Mouse (Mus musculus): Measurements from ENCODE around the gene Nfkb1.

Gene Nfkb1

GRCm38 (mm10) chr3:135598355-135598754 is 93.0 kb downstream of the Nfkb1 start:
- ATAC-seq (ENCODE audit: insufficient number of reproducible peaks, low FRiP score, low TSS enrichment), result no peak

- ATAC-seq (ENCODE audit: insufficient number of reproducible peaks, low FRiP score, low TSS enrichment), result no peak
These were observed 94.3 kb downstream of the Nfkb1 start for GRCm38 (mm10) chr3:135597014-135597413.

GRCm38 (mm10) chr3:135594238-135594917 is 97.0 kb downstream of the Nfkb1 start:
- no peak for ATAC-seq (ENCODE audit: insufficient number of reproducible peaks, low FRiP score, low TSS enrichment)

- ATAC-seq (ENCODE audit: insufficient number of reproducible peaks, low FRiP score, low TSS enrichment), result no peak
These were observed 99.3 kb downstream of the Nfkb1 start for GRCm38 (mm10) chr3:135592011-135592410.

GRCm38 (mm10) chr3:135591376-135591775 is 100.0 kb downstream of the Nfkb1 start:
- ATAC-seq (ENCODE audit: insufficient number of reproducible peaks, low FRiP score, low TSS enrichment), result no peak

- ATAC-seq (ENCODE audit: insufficient number of reproducible peaks, low FRiP score, low TSS enrichment), result no peak
These were observed 100.9 kb downstream of the Nfkb1 start for GRCm38 (mm10) chr3:135590471-135590870.

GRCm38 (mm10) chr3:135586471-135586880 is 104.9 kb downstream of the Nfkb1 start:
- no peak for ATAC-seq (ENCODE audit: insufficient number of reproducible peaks, low FRiP score, low TSS enrichment)

GRCm38 (mm10) chr3:135586060-135586459 is 105.3 kb downstream of the Nfkb1 start:
- ATAC-seq (ENCODE audit: insufficient number of reproducible peaks, low FRiP score, low TSS enrichment), result no peak

GRCm38 (mm10) chr3:135585482-135585881 is 105.9 kb downstream of the Nfkb1 start:
- no peak for ATAC-seq (ENCODE audit: insufficient number of reproducible peaks, low FRiP score, low TSS enrichment)

- 0 out of 2 replicates have a peak, but pooled peaks have one; percentile 2 for ATAC-seq (ENCODE audit: insufficient number of reproducible peaks, low FRiP score, low TSS enrichment)
These were observed 109.1 kb downstream of the Nfkb1 start for GRCm38 (mm10) chr3:135582246-135582645.

GRCm38 (mm10) chr3:135581606-135582117 is 109.7 kb downstream of the Nfkb1 start:
- peak; percentile 79 for ATAC-seq (ENCODE audit: insufficient number of reproducible peaks, low FRiP score, low TSS enrichment)

GRCm38 (mm10) chr3:135580439-135581275 is 110.7 kb downstream of the Nfkb1 start:
- ATAC-seq (ENCODE audit: insufficient number of reproducible peaks, low FRiP score, low TSS enrichment), result no peak

GRCm38 (mm10) chr3:135579179-135579578 is 112.2 kb downstream of the Nfkb1 start:
- no peak for ATAC-seq (ENCODE audit: insufficient number of reproducible peaks, low FRiP score, low TSS enrichment)

- peak; percentile 50; the same call in 1 of the 2 replicates for ATAC-seq (ENCODE audit: insufficient number of reproducible peaks, low FRiP score, low TSS enrichment)
These were observed 112.7 kb downstream of the Nfkb1 start for GRCm38 (mm10) chr3:135578588-135579140.

- no peak for ATAC-seq (ENCODE audit: insufficient number of reproducible peaks, low FRiP score, low TSS enrichment)
These were observed 116.2 kb downstream of the Nfkb1 start for GRCm38 (mm10) chr3:135575126-135575525.

- no peak for ATAC-seq (ENCODE audit: insufficient number of reproducible peaks, low FRiP score, low TSS enrichment)
These were observed 118.3 kb downstream of the Nfkb1 start for GRCm38 (mm10) chr3:135573051-135573450.

GRCm38 (mm10) chr3:135571540-135571939 is 119.8 kb downstream of the Nfkb1 start:
- ATAC-seq (ENCODE audit: insufficient number of reproducible peaks, low FRiP score, low TSS enrichment), result no peak

- no peak for ATAC-seq (ENCODE audit: insufficient number of reproducible peaks, low FRiP score, low TSS enrichment)
These were observed 122.7 kb downstream of the Nfkb1 start for GRCm38 (mm10) chr3:135568633-135569032.

- no peak for ATAC-seq (ENCODE audit: insufficient number of reproducible peaks, low FRiP score, low TSS enrichment)
These were observed 123.5 kb downstream of the Nfkb1 start for GRCm38 (mm10) chr3:135567888-135568287.

- no peak for ATAC-seq (ENCODE audit: insufficient number of reproducible peaks, low FRiP score, low TSS enrichment)
These were observed 126.0 kb downstream of the Nfkb1 start for GRCm38 (mm10) chr3:135565306-135565705.

- ATAC-seq (ENCODE audit: insufficient number of reproducible peaks, low FRiP score, low TSS enrichment), result no peak
These were observed 126.6 kb downstream of the Nfkb1 start for GRCm38 (mm10) chr3:135564706-135565105.
